ENCODE assay signal across 29 mouse cellular contexts in genomic region chr12:17296899-17297298, GRCm38 (mm10). TPM values are rescaled to one million over a fixed set of nuclear protein-coding genes. Genes with fewer than 3 reads are reported as not detected.
"Had no signal": no experiment of that assay in that cellular context is flagged by ENCODE, and none has a peak within 500 bp of the region (broad histone marks: within the 10 kb centered on the region; RNA-seq: fewer than 3 reads in every experiment).

No protein-coding gene starts in this region.

- H3K9ac ChIP-seq: heart, embryonic 12.5 days; hindbrain, embryonic 12.5 days; hindbrain, embryonic 15.5 days; kidney, embryonic 15.5 days; limb, embryonic 12.5 days; liver, embryonic 13.5 days; liver, embryonic 15.5 days had no signal

- H3K27me3 ChIP-seq: heart, embryonic 12.5 days; hindbrain, embryonic 12.5 days; hindbrain, embryonic 15.5 days; kidney, embryonic 15.5 days; limb, embryonic 12.5 days; liver, embryonic 13.5 days; liver, embryonic 15.5 days had no signal

- H3K4me3 ChIP-seq: heart, adult 2 months; heart, embryonic 12.5 days; hindbrain, embryonic 10.5 days; hindbrain, embryonic 12.5 days; hindbrain, embryonic 15.5 days; kidney, embryonic 15.5 days; left cerebral cortex, adult 2 months; limb, embryonic 10.5 days; limb, embryonic 12.5 days; liver, embryonic 13.5 days; liver, embryonic 15.5 days had no signal

- H3K4me1 ChIP-seq: heart, embryonic 12.5 days; hindbrain, embryonic 10.5 days; hindbrain, embryonic 12.5 days; hindbrain, embryonic 15.5 days; limb, embryonic 10.5 days; limb, embryonic 12.5 days; liver, embryonic 13.5 days; liver, embryonic 15.5 days had no signal

- ATAC-seq: hindbrain, postnatal 0 days; intestine, embryonic 16.5 days had no signal

- DNase-seq: gastrocnemius, postnatal 25 days; heart, adult 11 months; heart, adult 2 months; heart, postnatal 10 days; heart, postnatal 4 days; kidney, adult 11 months; kidney, adult 2 months; kidney, adult 9 months; kidney, postnatal 14 days; kidney, postnatal 36 days; layer of hippocampus, adult 9-11 months; liver; liver, embryonic 13.5 days had no signal

- H3K36me3 ChIP-seq: heart, embryonic 12.5 days; hindbrain, embryonic 10.5 days; hindbrain, embryonic 12.5 days; hindbrain, embryonic 15.5 days; kidney, embryonic 15.5 days; limb, embryonic 10.5 days; limb, embryonic 12.5 days; liver, embryonic 13.5 days; liver, embryonic 15.5 days had no signal

- H3K27ac ChIP-seq: heart, adult 2 months; hindbrain, embryonic 10.5 days; hindbrain, embryonic 12.5 days; hindbrain, embryonic 15.5 days; hindbrain, postnatal 0 days; kidney, embryonic 15.5 days; kidney, postnatal 0 days; left cerebral cortex, adult 2 months; limb, embryonic 10.5 days; limb, embryonic 12.5 days; liver, embryonic 13.5 days; liver, embryonic 15.5 days had no signal

- H3K9me3 ChIP-seq: heart, embryonic 12.5 days; hindbrain, embryonic 10.5 days; hindbrain, embryonic 12.5 days; hindbrain, embryonic 15.5 days; kidney, embryonic 15.5 days; limb, embryonic 10.5 days; limb, embryonic 12.5 days; liver, embryonic 13.5 days; liver, embryonic 15.5 days had no signal

- H3K4me2 ChIP-seq: heart, embryonic 12.5 days; hindbrain, embryonic 12.5 days; hindbrain, embryonic 15.5 days; kidney, embryonic 15.5 days; limb, embryonic 12.5 days; liver, embryonic 11.5 days; liver, embryonic 13.5 days; liver, embryonic 15.5 days had no signal

RNA-seq across cellular contexts. Expression of gene Atp6v1c2, which starts 32.3 kb away (rescaled TPM):
- total RNA-seq: gastrocnemius, adult 18-20 months; gastrocnemius, adult 8-10 months; heart, adult 2 months; heart, postnatal 10 days; heart, postnatal 25 days; heart, postnatal 4 days had no signal
- polyA plus RNA-seq: liver, embryonic 13.5 days; liver, embryonic 15.5 days had no signal
